Mouse (Mus musculus): ENCODE results near the gene Fcnb. TPM values are rescaled to one million over a fixed set of nuclear protein-coding genes. Genes with fewer than 3 reads are reported as not detected.

Gene Fcnb
- total RNA-seq (2023) = not detected

GRCm38 (mm10) chr2:28084768-28085167, at the start of gene Fcnb:
Fcnb (minus strand) TSS chr2:28084885.

Other genes with a start within 250 kb of the Fcnb start
- 0.44 TPM for gene Col5a1, start 198.5 kb downstream of the Fcnb start, total RNA-seq (2023)
- gene Olfm1, start 108.1 kb upstream of the Fcnb start, total RNA-seq (2023) = not detected